Mouse (Mus musculus): Measurements from ENCODE around the gene Rnase12. TPM values are rescaled to one million over a fixed set of nuclear protein-coding genes. Genes with fewer than 3 reads are reported as not detected.

Rnase12 gene
- polyA plus RNA-seq, 1 experiment from 2014 or later, result not detected

- 0% methylated on average over 23 of the region's 23 CpGs for WGBS
- Histone ChIP-seq H3K27ac (ENCODE audit: low read length) (peak overlapping the region; percentile 82), H3K9me3 (ENCODE audit: control insufficient read depth, low read length) (no peaks in the 10 kb centered on the region), H3K4me1 (replicated peaks; ENCODE audit: control insufficient read depth, insufficient read depth, low read length) (peaks cover 4% of the 10 kb centered on the region), H3K9ac (replicated peaks; ENCODE audit: low read depth, low read length) (peak overlapping the region; percentile 57), H3K4me3 (replicated peaks; ENCODE audit: low read length) (peak overlapping the region; percentile 83), H3K4me2 (ENCODE audit: low read length) (peak overlapping the region; percentile 78), H3K36me3 (ENCODE audit: control insufficient read depth, insufficient read depth) (no peaks in the 10 kb centered on the region), H3K27me3 (replicated peaks; ENCODE audit: control insufficient read depth, insufficient read depth, low read length) (peaks cover 6% of the 10 kb centered on the region; the same call in 1 of the 2 replicates)
- ATAC-seq, result peak; percentile 30
Observed at GRCm38 (mm10) chr14:51088166-51088969, 30.9 kb upstream of the Rnase12 start.

GRCm38 (mm10) chr14:51087762-51088161 lies 30.3 kb upstream of the Rnase12 start:
- 8% methylated on average over 9 of the region's 9 CpGs for WGBS
- H3K4me1 ChIP-seq (replicated peaks; ENCODE audit: control insufficient read depth, insufficient read depth, low read length), result peaks cover 9% of the 10 kb centered on the region
- H3K9ac ChIP-seq (replicated peaks; ENCODE audit: low read depth, low read length), result no peak overlapping the region
- ATAC-seq, result no peak
- H3K4me2 ChIP-seq (ENCODE audit: low read length), result peak overlapping the region; percentile 78
- H3K9me3 ChIP-seq (ENCODE audit: control insufficient read depth, low read length), result no peaks in the 10 kb centered on the region
- H3K27me3 ChIP-seq (replicated peaks; ENCODE audit: control insufficient read depth, insufficient read depth, low read length), result peaks cover 6% of the 10 kb centered on the region; the same call in 1 of the 2 replicates
- peak overlapping the region; percentile 83 for H3K4me3 ChIP-seq (replicated peaks; ENCODE audit: low read length)
- H3K27ac ChIP-seq (ENCODE audit: low read length), result no peak overlapping the region
- H3K36me3 ChIP-seq (ENCODE audit: control insufficient read depth, insufficient read depth), result no peaks in the 10 kb centered on the region

GRCm38 (mm10) chr14:51085911-51086310 lies 28.4 kb upstream of the Rnase12 start:
- WGBS, result 80% methylated on average over 4 of the region's 4 CpGs

GRCm38 (mm10) chr14:51085086-51085485 lies 27.6 kb upstream of the Rnase12 start:
- no peak overlapping the region for H3K9ac ChIP-seq (replicated peaks; ENCODE audit: low read depth, low read length)
- H3K27me3 ChIP-seq (replicated peaks; ENCODE audit: control insufficient read depth, insufficient read depth, low read length), result peaks cover 6% of the 10 kb centered on the region; the same call in 1 of the 2 replicates
- no peak overlapping the region for H3K4me2 ChIP-seq (ENCODE audit: low read length)
- 87% methylated on average over 2 of the region's 2 CpGs for WGBS
- no peak for ATAC-seq
- no peak overlapping the region for H3K27ac ChIP-seq (ENCODE audit: low read length)
- no peaks in the 10 kb centered on the region for H3K36me3 ChIP-seq (ENCODE audit: control insufficient read depth, insufficient read depth)
- H3K9me3 ChIP-seq (ENCODE audit: control insufficient read depth, low read length), result no peaks in the 10 kb centered on the region
- H3K4me3 ChIP-seq (replicated peaks; ENCODE audit: low read length), result no peak overlapping the region
- H3K4me1 ChIP-seq (replicated peaks; ENCODE audit: control insufficient read depth, insufficient read depth, low read length), result peaks cover 9% of the 10 kb centered on the region

More at GRCm38 (mm10) chr14:51085911-51086310, 28.4 kb upstream of the Rnase12 start:
- peaks cover 9% of the 10 kb centered on the region for H3K4me1 ChIP-seq (replicated peaks; ENCODE audit: control insufficient read depth, insufficient read depth, low read length)
- H3K9me3 ChIP-seq (ENCODE audit: control insufficient read depth, low read length), result no peaks in the 10 kb centered on the region
- peaks cover 6% of the 10 kb centered on the region; the same call in 1 of the 2 replicates for H3K27me3 ChIP-seq (replicated peaks; ENCODE audit: control insufficient read depth, insufficient read depth, low read length)
- H3K36me3 ChIP-seq (ENCODE audit: control insufficient read depth, insufficient read depth), result no peaks in the 10 kb centered on the region
- H3K4me3 ChIP-seq (replicated peaks; ENCODE audit: low read length), result no peak overlapping the region
- no peak overlapping the region for H3K9ac ChIP-seq (replicated peaks; ENCODE audit: low read depth, low read length)
- ATAC-seq, result no peak
- H3K4me2 ChIP-seq (ENCODE audit: low read length), result no peak overlapping the region
- H3K27ac ChIP-seq (ENCODE audit: low read length), result no peak overlapping the region

GRCm38 (mm10) chr14:51083805-51084204 lies 26.3 kb upstream of the Rnase12 start:
- Histone ChIP-seq H3K9me3 (ENCODE audit: control insufficient read depth, low read length) (no peaks in the 10 kb centered on the region), H3K4me2 (ENCODE audit: low read length) (peak overlapping the region; percentile 77), H3K4me1 (replicated peaks; ENCODE audit: control insufficient read depth, insufficient read depth, low read length) (peaks cover 9% of the 10 kb centered on the region), H3K4me3 (replicated peaks; ENCODE audit: low read length) (peak overlapping the region; percentile 53), H3K27ac (ENCODE audit: low read length) (no peak overlapping the region), H3K9ac (replicated peaks; ENCODE audit: low read depth, low read length) (no peak overlapping the region), H3K36me3 (ENCODE audit: control insufficient read depth, insufficient read depth) (no peaks in the 10 kb centered on the region), H3K27me3 (replicated peaks; ENCODE audit: control insufficient read depth, insufficient read depth, low read length) (peaks cover 6% of the 10 kb centered on the region; the same call in 1 of the 2 replicates)
- ATAC-seq, result no peak
- 7% methylated on average over 7 of the region's 7 CpGs for WGBS

- peak overlapping the region; percentile 53 for H3K4me3 ChIP-seq (replicated peaks; ENCODE audit: low read length)
- H3K4me2 ChIP-seq (ENCODE audit: low read length), result peak overlapping the region; percentile 77
- 2% methylated on average over 40 of the region's 40 CpGs for WGBS
- peak overlapping the region; percentile 54 for H3K9ac ChIP-seq (replicated peaks; ENCODE audit: low read depth, low read length)
- peak; percentile 77 for ATAC-seq
- no peaks in the 10 kb centered on the region for H3K36me3 ChIP-seq (ENCODE audit: control insufficient read depth, insufficient read depth)
- H3K9me3 ChIP-seq (ENCODE audit: control insufficient read depth, low read length), result no peaks in the 10 kb centered on the region
- peaks cover 6% of the 10 kb centered on the region; the same call in 1 of the 2 replicates for H3K27me3 ChIP-seq (replicated peaks; ENCODE audit: control insufficient read depth, insufficient read depth, low read length)
- H3K4me1 ChIP-seq (replicated peaks; ENCODE audit: control insufficient read depth, insufficient read depth, low read length), result peaks cover 9% of the 10 kb centered on the region
- H3K27ac ChIP-seq (ENCODE audit: low read length), result no peak overlapping the region
Observed at GRCm38 (mm10) chr14:51082599-51083581, 25.4 kb upstream of the Rnase12 start.

GRCm38 (mm10) chr14:51081035-51081434 lies 23.6 kb upstream of the Rnase12 start:
- Histone ChIP-seq H3K4me3 (replicated peaks; ENCODE audit: low read length) (no peak overlapping the region), H3K4me1 (replicated peaks; ENCODE audit: control insufficient read depth, insufficient read depth, low read length) (peaks cover 9% of the 10 kb centered on the region), H3K27me3 (replicated peaks; ENCODE audit: control insufficient read depth, insufficient read depth, low read length) (peaks cover 6% of the 10 kb centered on the region; the same call in 1 of the 2 replicates), H3K4me2 (ENCODE audit: low read length) (no peak overlapping the region), H3K36me3 (ENCODE audit: control insufficient read depth, insufficient read depth) (no peaks in the 10 kb centered on the region), H3K9me3 (ENCODE audit: control insufficient read depth, low read length) (no peaks in the 10 kb centered on the region), H3K9ac (replicated peaks; ENCODE audit: low read depth, low read length) (no peak overlapping the region), H3K27ac (ENCODE audit: low read length) (no peak overlapping the region)
- no peak for ATAC-seq
- WGBS, result 89% methylated on average over 2 of the region's 2 CpGs

- H3K9ac ChIP-seq (replicated peaks; ENCODE audit: low read depth, low read length), result no peak overlapping the region
- H3K27ac ChIP-seq (ENCODE audit: low read length), result no peak overlapping the region
- H3K4me3 ChIP-seq (replicated peaks; ENCODE audit: low read length), result no peak overlapping the region
- ATAC-seq, result no peak
- H3K9me3 ChIP-seq (ENCODE audit: control insufficient read depth, low read length), result no peaks in the 10 kb centered on the region
- H3K27me3 ChIP-seq (replicated peaks; ENCODE audit: control insufficient read depth, insufficient read depth, low read length), result peaks cover 6% of the 10 kb centered on the region; the same call in 1 of the 2 replicates
- no peaks in the 10 kb centered on the region for H3K36me3 ChIP-seq (ENCODE audit: control insufficient read depth, insufficient read depth)
- peaks cover 9% of the 10 kb centered on the region for H3K4me1 ChIP-seq (replicated peaks; ENCODE audit: control insufficient read depth, insufficient read depth, low read length)
- no peak overlapping the region for H3K4me2 ChIP-seq (ENCODE audit: low read length)
- 88% methylated on average over 1 of the region's 1 CpGs for WGBS
Observed at GRCm38 (mm10) chr14:51079180-51079579, 21.7 kb upstream of the Rnase12 start.

- no peak for ATAC-seq
- WGBS, result 87% methylated on average over 3 of the region's 3 CpGs
- no peaks in the 10 kb centered on the region for H3K36me3 ChIP-seq (ENCODE audit: control insufficient read depth, insufficient read depth)
Observed at GRCm38 (mm10) chr14:51074335-51074734, 16.9 kb upstream of the Rnase12 start, which contains the start of gene Olfr750. Gene Olfr750, minus strand, starts transcription at chr14:51074435.

More at GRCm38 (mm10) chr14:51074335-51074734, 16.9 kb upstream of the Rnase12 start, which contains the start of gene Olfr750:
- Histone ChIP-seq H3K27ac (ENCODE audit: low read length) (no peak within 1 kb of the TSS), H3K9ac (replicated peaks; ENCODE audit: low read depth, low read length) (no peak within 1 kb of the TSS), H3K4me3 (replicated peaks; ENCODE audit: low read length) (no peak within 1 kb of the TSS), H3K9me3 (ENCODE audit: control insufficient read depth, low read length) (no peaks in the 10 kb centered on the region), H3K4me1 (replicated peaks; ENCODE audit: control insufficient read depth, insufficient read depth, low read length) (no peaks in the 10 kb centered on the region), H3K27me3 (replicated peaks; ENCODE audit: control insufficient read depth, insufficient read depth, low read length) (no peaks in the 10 kb centered on the region), H3K4me2 (ENCODE audit: low read length) (no peak within 1 kb of the TSS)

All from forebrain, embryonic 16.5 days (tissue).